Mouse (Mus musculus): ENCODE data around the gene Olfr401.
A peak's percentile ranks its signal among the peaks of the same experiment; 100 is the strongest.
"Not testable (repeated sequence)": the region's sequence is repeated elsewhere in the genome, so short reads cannot be mapped to it uniquely, and the experiment has no call there.

Gene Olfr401

GRCm38 (mm10) chr11:74113412-74113811, at the start of gene Olfr401:
TSS of gene Olfr401 (plus strand) at chr11:74113712.
- DNase-seq (ENCODE audit: low spot score) = no peak

GRCm38 (mm10) chr11:74069655-74070054, 43.9 kb upstream of the Olfr401 start, which contains the start of gene Zfp616:
TSS of gene Zfp616 (plus strand) at chr11:74069955.
- no peak for DNase-seq (ENCODE audit: low spot score)

DNA sequence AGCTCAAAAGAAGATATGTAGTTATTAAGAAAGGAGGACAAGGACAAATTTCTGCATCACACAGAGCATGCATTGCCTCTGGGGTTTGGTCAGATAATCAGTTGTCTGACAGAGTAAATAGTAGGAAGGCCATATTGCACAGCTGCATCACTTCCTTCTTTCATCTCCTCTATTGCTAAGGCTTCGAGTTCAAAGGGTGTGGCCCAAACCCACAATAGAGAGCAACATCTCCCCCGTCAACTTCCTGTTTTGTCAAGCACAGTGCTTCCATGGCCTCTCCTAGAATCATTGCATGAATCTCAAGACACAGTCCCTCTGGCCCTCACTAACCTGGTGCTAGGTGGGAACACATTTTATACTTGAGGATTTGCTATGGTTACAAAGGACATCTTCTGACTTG, 12.8 kb upstream of the Olfr401 start:
- no peak for DNase-seq (ENCODE audit: low spot score)

DNA sequence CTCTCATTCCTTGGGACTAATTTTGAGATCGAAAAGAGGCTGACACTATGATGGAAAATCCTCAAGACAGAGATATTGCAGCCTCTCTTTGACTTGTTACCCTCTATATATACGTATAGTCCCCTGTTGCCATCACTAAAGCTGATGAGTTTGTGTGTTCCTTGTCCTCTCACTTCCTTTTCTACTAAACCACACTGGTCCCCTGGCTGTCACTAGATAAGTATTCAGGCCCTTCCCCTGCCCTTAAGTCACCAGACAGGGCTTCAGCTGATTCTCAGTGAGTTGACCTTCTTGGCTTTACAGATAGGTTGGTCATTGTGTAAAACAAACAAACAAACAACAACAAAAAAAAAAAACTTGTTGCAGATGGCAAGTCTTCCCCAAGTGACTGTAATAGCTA, 12.0 kb upstream of the Olfr401 start:
- no peak for DNase-seq (ENCODE audit: low spot score)

DNA sequence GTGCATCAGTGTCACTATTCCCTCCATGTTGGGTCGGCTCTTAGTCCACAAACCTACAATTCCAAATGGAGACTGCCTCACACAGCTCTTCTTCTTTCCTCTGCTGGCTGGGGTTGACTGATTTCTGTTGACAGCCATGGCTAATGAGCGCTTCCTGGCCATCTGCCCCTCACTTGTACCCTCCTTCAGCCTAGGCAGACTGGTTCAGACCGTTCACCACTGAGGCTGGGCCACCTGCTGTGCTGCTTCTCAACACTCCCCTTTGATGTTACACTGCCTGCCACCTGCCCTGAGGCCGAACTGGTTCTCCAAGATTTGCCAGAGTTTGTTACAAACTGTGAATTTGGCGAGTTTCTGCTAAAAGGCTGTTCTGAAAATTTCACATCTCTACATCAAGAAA, 8.4 kb upstream of the Olfr401 start:
- peak; percentile 2 for DNase-seq (ENCODE audit: low spot score)

- DNase-seq (ENCODE audit: low spot score) = not testable (repeated sequence)
Observed at GRCm38 (mm10) chr11:74140001-74140400, 26.5 kb downstream of the Olfr401 start.

DNA sequence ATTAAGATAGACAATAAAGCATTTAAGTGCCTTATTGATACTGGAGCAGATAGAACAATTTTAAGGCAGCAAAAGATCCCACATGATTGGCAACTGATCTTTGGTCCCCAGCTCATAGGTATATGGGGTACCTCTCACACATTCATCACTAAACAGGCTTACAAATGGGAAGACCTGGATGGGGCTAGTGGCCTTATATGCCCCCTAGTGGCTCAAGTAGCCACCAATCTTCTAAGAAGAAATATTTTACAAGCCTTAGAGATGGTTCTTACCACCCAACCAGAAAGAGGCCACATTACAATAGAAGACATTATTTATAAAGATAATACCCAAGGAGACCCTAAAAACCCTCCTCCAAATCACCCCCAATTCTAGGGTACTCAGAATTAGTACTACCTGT, 32.4 kb downstream of the Olfr401 start:
- no peak for DNase-seq (ENCODE audit: low spot score)

DNA sequence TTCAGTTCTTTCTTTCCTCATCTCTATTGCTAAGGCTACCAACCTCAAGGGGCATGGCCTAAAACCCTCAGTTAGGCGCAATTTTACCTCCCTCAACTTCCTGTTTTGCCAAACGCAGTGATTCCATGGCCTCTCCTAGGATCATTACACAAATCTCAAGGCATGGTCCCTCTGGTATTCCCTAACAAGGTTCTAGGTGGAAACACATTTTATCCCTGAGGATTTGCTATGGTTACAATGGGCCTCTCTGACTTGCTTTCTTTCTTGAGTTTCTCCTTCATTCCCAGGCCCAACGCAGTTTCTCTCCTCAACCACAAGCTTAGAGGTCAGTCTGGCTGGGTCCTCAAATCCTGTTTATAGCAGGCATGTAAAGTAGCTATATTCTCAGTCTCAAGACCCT, 39.7 kb downstream of the Olfr401 start, which contains the start of gene Olfr402:
Gene Olfr402 (plus strand): TSS at position 301 of the 400 bp plus-strand sequence.
- DNase-seq (ENCODE audit: low spot score) = no peak

GRCm38 (mm10) chr11:74168771-74169170, 55.3 kb downstream of the Olfr401 start:
- no peak for DNase-seq (ENCODE audit: low spot score)

All from retina, embryonic 14.5 days (tissue).